Mouse (Mus musculus): Measurements from ENCODE around the gene Olfr776.

DNA sequence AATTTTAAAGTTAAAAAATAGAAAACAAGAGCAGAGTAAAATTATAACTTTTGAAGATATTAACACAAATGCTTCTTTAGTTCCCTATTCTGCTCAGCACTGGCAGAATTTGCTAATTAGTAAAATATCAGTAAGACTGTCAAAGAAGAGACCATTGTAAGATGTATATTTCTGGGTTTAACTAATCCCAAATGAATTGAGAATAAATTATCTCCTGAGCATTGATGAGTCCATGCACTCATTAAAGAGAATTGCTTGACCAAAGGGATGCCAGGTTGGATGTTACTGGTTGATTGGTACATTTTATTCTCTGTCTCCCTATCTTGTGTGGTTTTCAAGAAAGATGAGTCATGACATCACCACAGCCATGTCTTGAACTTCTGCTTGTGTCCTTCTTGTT lies at the start of gene Olfr776:
- no peak for TF ChIP-seq GATA1 (IDR thresholded peaks at IDR 0.05; ENCODE audit: borderline replicate concordance, low read length)
- TF ChIP-seq FLI1 (IDR thresholded peaks at IDR 0.05; ENCODE audit: low read length) = no peak
